In genomic region chr8:78899887-78900286, GRCm38 (mm10) we compare ENCODE assay signal across 8 mouse cellular contexts.
DNase-seq lines count a peak whose midpoint lies in the region; TF ChIP-seq lines count a peak whose summit lies in the region.

No protein-coding gene starts in this region.

- no peak overlapping the region for H3K4me3 ChIP-seq in ES-E14 (ENCODE audit: insufficient read depth in 1 of 2, low read depth in 1 of 2, low read length in 2 of 2, poor library complexity in 1 of 2, severe bottlenecking in 1 of 2)

- H3K9ac ChIP-seq in ES-E14 (ENCODE audit: insufficient read depth, low read depth, low read length, poor library complexity, severe bottlenecking): no peak overlapping the region

- no peaks in the 10 kb centered on the region for H3K36me3 ChIP-seq in ES-E14 (ENCODE audit: control insufficient read depth, insufficient read depth, low read length, poor library complexity, severe bottlenecking)

- in situ Hi-C loops in ES-E14 (cut with MboI; ENCODE audit: low sequenced_read_pairs in 2 of 2, unreplicated experiment in 2 of 2): no loop called here

- no peak overlapping the region for H3K27ac ChIP-seq in ES-E14 (ENCODE audit: insufficient read depth, low read depth, low read length, poor library complexity, severe bottlenecking)

- H3K4me1 ChIP-seq in ES-E14 (ENCODE audit: control insufficient read depth in 2 of 2, insufficient read depth in 2 of 2, low read length in 2 of 2, poor library complexity in 1 of 2): no peaks in the 10 kb centered on the region

- peak; percentile 92 for DNase-seq in ES-E14 (ENCODE audit: low read depth, low spot score)
- DNase-seq in adrenal gland, postnatal 14 days: peak; percentile 84
- peak; percentile 65 for DNase-seq in embryo, embryonic 9.5 days (ENCODE audit: extremely low spot score)
- DNase-seq in heart, adult 9 months (ENCODE audit: low spot score in 2 of 2): peak; percentile 17 to 39
- peak; percentile 18 to 78 for DNase-seq in layer of hippocampus, adult 8-10 months (ENCODE audit: low spot score in 2 of 2)
- peak; percentile 77 for DNase-seq in lung, postnatal 10 days
- DNase-seq in right cerebral cortex, adult 18-20 months: peak; percentile 61
- peak; percentile 62 to 75 for DNase-seq in urinary bladder, postnatal 36 days (ENCODE audit: low spot score in 2 of 2)

- no peaks in the 10 kb centered on the region for H3K9me3 ChIP-seq in ES-E14 (ENCODE audit: control insufficient read depth, insufficient read depth, low read depth, low read length)

TF ChIP-seq in ES-E14, 5 proteins besides CTCF, POLR2A, EP300 and RAD21:
- peak; percentile 66; the same call in 1 of the 2 replicates for TF ChIP-seq ZC3H11A (IDR thresholded peaks at IDR 0.05; ENCODE audit: borderline replicate concordance, low read depth, low read length)
- TF ChIP-seq MAFK (IDR thresholded peaks at IDR 0.05; ENCODE audit: insufficient read depth, low read depth, low read length): no peak

Comparison
In these comparisons a context has a peak if more than half of its experiments do, and no peak if none do; other contexts are left out.
1. DNase-seq: peak in every context shown above with its lines; median percentile 92 in ES-E14; 84 in adrenal gland, postnatal 14 days; 77 in lung, postnatal 10 days; 68 in urinary bladder, postnatal 36 days; 65 in embryo, embryonic 9.5 days; 61 in right cerebral cortex, adult 18-20 months; 48 in layer of hippocampus, adult 8-10 months; 28 in heart, adult 9 months.